Mouse (Mus musculus): ENCODE results near the gene Casq1.

Gene Casq1

GRCm38 (mm10) chr1:172179102-172179501, 40.6 kb downstream of the Casq1 start:
- DNase-seq, result no peak

GRCm38 (mm10) chr1:172177791-172178190, 41.9 kb downstream of the Casq1 start:
- DNase-seq, result no peak

DNA sequence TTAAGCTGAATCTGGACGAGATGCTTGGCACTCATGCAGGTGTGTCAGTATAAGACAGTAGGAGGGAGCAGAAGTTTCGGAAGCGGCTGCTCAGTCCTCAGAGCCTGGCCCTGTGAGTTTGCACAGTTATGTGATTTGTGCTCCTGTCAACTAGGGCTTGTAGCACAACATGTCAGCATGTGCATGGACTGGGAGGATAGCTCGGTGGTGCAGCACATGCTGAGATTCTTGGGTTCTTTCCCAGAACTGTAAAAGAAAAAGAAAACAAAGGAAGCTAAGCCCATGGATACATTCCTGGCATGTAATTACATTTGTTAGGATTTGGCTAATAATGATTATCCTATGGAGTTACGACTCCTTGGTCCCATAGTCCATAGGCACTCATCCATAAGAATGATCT, 46.5 kb downstream of the Casq1 start:
- no peak for DNase-seq

DNA sequence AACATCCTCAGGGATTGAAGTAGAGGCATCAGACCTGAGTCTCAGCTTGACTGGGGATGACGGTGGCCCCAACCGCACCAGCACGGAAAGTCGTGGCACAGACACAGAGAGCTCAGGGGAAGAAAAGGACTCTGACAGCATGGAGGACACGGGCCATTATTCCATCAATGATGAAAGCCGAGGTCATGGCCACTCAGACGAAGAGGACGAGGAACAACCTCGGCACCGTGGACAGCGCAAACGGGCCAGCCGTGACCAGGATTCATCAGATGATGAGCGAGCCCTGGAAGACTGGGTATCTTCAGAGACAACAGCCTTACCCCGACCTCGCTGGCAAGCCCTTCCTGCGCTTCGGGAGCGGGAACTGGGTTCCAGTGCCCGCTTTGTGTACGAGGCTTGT, 47.3 kb downstream of the Casq1 start:
- no peak for DNase-seq

GRCm38 (mm10) chr1:172169809-172170208, 49.9 kb downstream of the Casq1 start:
- DNase-seq, result no peak

DNA sequence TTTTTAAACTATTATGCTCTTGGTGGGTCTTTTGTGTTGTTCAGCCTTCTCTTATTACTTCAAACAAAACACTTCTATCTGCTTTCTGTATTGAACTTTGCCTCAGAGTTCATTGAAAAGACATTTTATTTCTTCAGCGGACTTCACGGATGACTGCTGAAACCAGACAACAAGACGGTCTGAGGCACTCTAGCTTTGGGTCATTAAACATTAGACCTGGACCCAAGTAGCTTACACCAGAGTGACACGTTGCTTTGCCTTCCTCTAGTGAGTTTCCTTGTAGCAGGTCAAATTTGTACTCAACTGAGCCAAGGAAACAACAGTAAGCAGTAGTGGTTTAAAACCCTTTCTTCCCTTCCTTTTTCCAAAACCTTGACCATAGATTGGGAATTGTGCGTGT, 51.8 kb downstream of the Casq1 start:
- DNase-seq, result no peak

DNA sequence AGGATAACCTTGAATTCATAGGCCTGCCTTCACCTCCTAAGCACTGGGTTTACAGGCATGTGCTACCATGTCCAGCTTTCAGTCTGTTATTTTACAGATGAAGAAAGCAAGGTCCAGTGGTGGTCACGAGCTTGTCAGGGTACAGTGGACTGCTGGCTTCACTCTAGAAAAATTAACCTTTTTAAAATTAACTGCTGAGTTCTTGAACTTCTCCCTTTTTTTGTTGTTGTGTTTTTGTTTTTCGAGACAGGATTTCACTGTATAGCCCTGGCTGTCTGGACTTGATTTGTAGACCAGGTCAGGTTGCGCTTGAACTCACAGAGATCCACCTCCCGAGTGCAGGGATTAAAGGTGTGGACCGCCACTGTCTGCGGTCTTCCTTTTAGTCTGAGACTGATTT, 56.7 kb downstream of the Casq1 start:
- no peak for DNase-seq

- peak; percentile 11 to 18 for DNase-seq
These were observed 57.7 kb downstream of the Casq1 start for GRCm38 (mm10) chr1:172162009-172162408.

- no peak for DNase-seq
These were observed 59.2 kb downstream of the Casq1 start for GRCm38 (mm10) chr1:172160508-172160907.

- no peak for DNase-seq
These were observed 59.7 kb downstream of the Casq1 start for GRCm38 (mm10) chr1:172159970-172160369.
